14 mouse cellular contexts compared by ENCODE assay signal in genomic region chr11:70594253-70594989, GRCm38 (mm10). TPM values are rescaled to one million over a fixed set of nuclear protein-coding genes. Genes with fewer than 3 reads are reported as not detected.
DNase-seq lines count a peak whose midpoint lies in the region; ATAC-seq and TF ChIP-seq lines count a peak whose summit lies in the region.
"Had no signal": no experiment of that assay in that cellular context is flagged by ENCODE, and none has a peak within 500 bp of the region (broad histone marks: within the 10 kb centered on the region; RNA-seq: fewer than 3 reads in every experiment).

No protein-coding gene starts in this region.

- no peak for TF ChIP-seq EP300 in liver, postnatal 0 days (IDR thresholded peaks at IDR 0.05; ENCODE audit: low read depth)

- DNase-seq in adrenal gland, adult (ENCODE audit: inconsistent age in 2 of 2, low spot score in 1 of 2): peak; percentile 39 to 67
- DNase-seq in adrenal gland, adult 18-20 months (ENCODE audit: low spot score in 2 of 2): no peak
- no peak for DNase-seq in liver, postnatal 0 days
- DNase-seq in left cerebral cortex, adult 11 months (ENCODE audit: low spot score): no peak
- no peak for DNase-seq in cerebellum, postnatal 4 days (ENCODE audit: low spot score in 2 of 2)
- DNase-seq: cerebellum, adult 9-11 months; spleen, adult 18-20 months had no signal

- H3K27ac ChIP-seq in liver, postnatal 0 days (ENCODE audit: low read depth): peak overlapping the region; percentile 57
- no peak overlapping the region for H3K27ac ChIP-seq in liver, embryonic 12.5 days
- peak overlapping the region; percentile 48; the same call in 1 of the 2 replicates for H3K27ac ChIP-seq in kidney, embryonic 16.5 days (ENCODE audit: low read length)
- 0 out of 2 replicates have a peak overlapping the region, but pooled peaks have one; percentile 56 for H3K27ac ChIP-seq in stomach, embryonic 16.5 days (ENCODE audit: low read length)
- H3K27ac ChIP-seq: limb, embryonic 15.5 days; neural tube, embryonic 12.5 days had no signal

- no peak overlapping the region for H3K9ac ChIP-seq in liver, postnatal 0 days (replicated peaks)
- no peak overlapping the region for H3K9ac ChIP-seq in liver, embryonic 12.5 days
- peak overlapping the region; percentile 25; the same call in 1 of the 2 replicates for H3K9ac ChIP-seq in kidney, embryonic 16.5 days (replicated peaks; ENCODE audit: low read length)
- H3K9ac ChIP-seq in stomach, embryonic 16.5 days (ENCODE audit: low read length): no peak overlapping the region
- H3K9ac ChIP-seq: limb, embryonic 15.5 days; neural tube, embryonic 12.5 days had no signal

- ATAC-seq in liver, postnatal 0 days: 0 out of 2 replicates have a peak, but pooled peaks have one; percentile 35
- ATAC-seq in liver, embryonic 12.5 days: no peak
- ATAC-seq in kidney, embryonic 16.5 days (ENCODE audit: low FRiP score, low TSS enrichment): no peak
- no peak for ATAC-seq in stomach, embryonic 16.5 days (ENCODE audit: insufficient read depth, low FRiP score)
- ATAC-seq: forebrain, embryonic 14.5 days; Patski had no signal

- H3K36me3 ChIP-seq in liver, postnatal 0 days (replicated peaks; ENCODE audit: insufficient read depth, low read length): 0 out of 2 replicates have a peak, but pooled peaks cover 7% of the 10 kb centered on the region
- peaks cover 29% of the 10 kb centered on the region for H3K36me3 ChIP-seq in liver, embryonic 12.5 days
- peaks cover 16% of the 10 kb centered on the region for H3K36me3 ChIP-seq in kidney, embryonic 16.5 days (ENCODE audit: insufficient read depth, low read length)
- 0 out of 2 replicates have a peak, but pooled peaks cover 2% of the 10 kb centered on the region for H3K36me3 ChIP-seq in stomach, embryonic 16.5 days (ENCODE audit: control insufficient read depth, insufficient read depth, low read length)

- TF ChIP-seq CTCF in liver, postnatal 0 days (IDR thresholded peaks at IDR 0.05; ENCODE audit: low read depth): no peak

- H3K4me1 ChIP-seq in liver, postnatal 0 days (ENCODE audit: insufficient read depth): peaks cover 24% of the 10 kb centered on the region
- H3K4me1 ChIP-seq in liver, embryonic 12.5 days: peaks cover 55% of the 10 kb centered on the region
- H3K4me1 ChIP-seq in kidney, embryonic 16.5 days (ENCODE audit: insufficient read depth, low read length): peaks cover 20% of the 10 kb centered on the region
- 0 out of 2 replicates have a peak, but pooled peaks cover 8% of the 10 kb centered on the region for H3K4me1 ChIP-seq in stomach, embryonic 16.5 days (ENCODE audit: control insufficient read depth, insufficient read depth, low read length)

- no peaks in the 10 kb centered on the region for H3K9me3 ChIP-seq in liver, postnatal 0 days (ENCODE audit: low read length)
- H3K9me3 ChIP-seq in liver, embryonic 12.5 days (replicated peaks): no peaks in the 10 kb centered on the region
- H3K9me3 ChIP-seq in kidney, embryonic 16.5 days (ENCODE audit: low read length): no peaks in the 10 kb centered on the region
- H3K9me3 ChIP-seq in stomach, embryonic 16.5 days (replicated peaks; ENCODE audit: control insufficient read depth, low read length): no peaks in the 10 kb centered on the region
- H3K9me3 ChIP-seq: limb, embryonic 15.5 days; neural tube, embryonic 12.5 days had no signal

- no peak overlapping the region for H3K4me3 ChIP-seq in liver, postnatal 0 days (ENCODE audit: low read depth, low read length)
- H3K4me3 ChIP-seq in liver, embryonic 12.5 days: no peak overlapping the region
- no peak overlapping the region for H3K4me3 ChIP-seq in kidney, embryonic 16.5 days (ENCODE audit: low read length)
- H3K4me3 ChIP-seq in stomach, embryonic 16.5 days (replicated peaks; ENCODE audit: low read length): no peak overlapping the region
- H3K4me3 ChIP-seq: limb, embryonic 15.5 days; neural tube, embryonic 12.5 days had no signal

- 60% methylated on average over 15 of the region's 15 CpGs for WGBS in liver, postnatal 0 days (ENCODE audit: insufficient replicate concordance)
- 57% methylated on average over 15 of the region's 15 CpGs for WGBS in liver, embryonic 12.5 days (ENCODE audit: insufficient replicate concordance)
- 68% methylated on average over 15 of the region's 15 CpGs for WGBS in kidney, embryonic 16.5 days
- 81% methylated on average over 15 of the region's 15 CpGs for WGBS in stomach, embryonic 16.5 days

- H3K27me3 ChIP-seq in liver, postnatal 0 days (ENCODE audit: insufficient read depth, low read length): no peaks in the 10 kb centered on the region
- H3K27me3 ChIP-seq in liver, embryonic 12.5 days (replicated peaks): no peaks in the 10 kb centered on the region
- H3K27me3 ChIP-seq in kidney, embryonic 16.5 days (ENCODE audit: insufficient read depth, low read length): no peaks in the 10 kb centered on the region
- H3K27me3 ChIP-seq in stomach, embryonic 16.5 days (ENCODE audit: control insufficient read depth, insufficient read depth, low read length): no peaks in the 10 kb centered on the region
- H3K27me3 ChIP-seq: limb, embryonic 15.5 days; neural tube, embryonic 12.5 days; Patski had no signal

- H3K4me2 ChIP-seq in liver, postnatal 0 days (ENCODE audit: low read depth, low read length): no peak overlapping the region
- H3K4me2 ChIP-seq in liver, embryonic 12.5 days: no peak overlapping the region
- no peak overlapping the region; the same call in 1 of the 2 replicates for H3K4me2 ChIP-seq in kidney, embryonic 16.5 days (replicated peaks; ENCODE audit: low read depth, low read length)
- no peak overlapping the region for H3K4me2 ChIP-seq in stomach, embryonic 16.5 days (ENCODE audit: low read depth, low read length)
- H3K4me2 ChIP-seq: limb, embryonic 15.5 days; neural tube, embryonic 12.5 days had no signal

RNA-seq across cellular contexts. Expression of gene 4930544D05Rik, which starts 21.2 kb away (rescaled TPM):
- total RNA-seq in adrenal gland, adult 18-20 months (2021): not detected
- polyA plus RNA-seq in liver, postnatal 0 days (2015; fragmentation: Nextera tagmentation; extraction: Ambion mirVana): not detected in 2 replicates
- polyA plus RNA-seq in liver, embryonic 12.5 days (2016; fragmentation: Nextera tagmentation; extraction: Ambion mirVana): not detected in 2 replicates
- not detected in 2 replicates for polyA plus RNA-seq in kidney, embryonic 16.5 days (2015; fragmentation: Nextera tagmentation; extraction: Ambion mirVana)
- polyA plus RNA-seq in stomach, embryonic 16.5 days (2015; fragmentation: Nextera tagmentation; extraction: Ambion mirVana): not detected in 2 replicates
- polyA plus RNA-seq: forebrain, embryonic 14.5 days; limb, embryonic 15.5 days; neural tube, embryonic 12.5 days; Patski had no signal

RNA-seq across cellular contexts. Expression of gene Chrne, which starts 24.6 kb away (rescaled TPM):
- total RNA-seq in adrenal gland, adult 18-20 months (2021): under 1 TPM in 1 of 2 experiments, not detected in 1; 0.38 TPM
- polyA plus RNA-seq in liver, postnatal 0 days (2015; fragmentation: Nextera tagmentation; extraction: Ambion mirVana): 0.19 TPM in 1 of 2 replicates, not detected in the other
- not detected in 2 replicates for polyA plus RNA-seq in liver, embryonic 12.5 days (2016; fragmentation: Nextera tagmentation; extraction: Ambion mirVana)
- 0.19 TPM in 1 of 2 replicates, not detected in the other for polyA plus RNA-seq in kidney, embryonic 16.5 days (2015; fragmentation: Nextera tagmentation; extraction: Ambion mirVana)
- polyA plus RNA-seq in stomach, embryonic 16.5 days (2015; fragmentation: Nextera tagmentation; extraction: Ambion mirVana): 0.37 TPM in 1 of 2 replicates, not detected in the other
- polyA plus RNA-seq: forebrain, embryonic 14.5 days; limb, embryonic 15.5 days; neural tube, embryonic 12.5 days; Patski had no signal

RNA-seq across cellular contexts. Expression of gene Mink1, which starts 31.7 kb away (rescaled TPM):
- total RNA-seq in adrenal gland, adult 18-20 months (2021): 10 to 100 TPM; 45.8 to 49.6 TPM
- 3.7 and 3.9 TPM in 2 replicates for polyA plus RNA-seq in liver, postnatal 0 days (2015; fragmentation: Nextera tagmentation; extraction: Ambion mirVana)
- polyA plus RNA-seq in liver, embryonic 12.5 days (2016; fragmentation: Nextera tagmentation; extraction: Ambion mirVana): 8.3 and 8.7 TPM in 2 replicates
- 15.9 and 17.4 TPM in 2 replicates for polyA plus RNA-seq in kidney, embryonic 16.5 days (2015; fragmentation: Nextera tagmentation; extraction: Ambion mirVana)
- polyA plus RNA-seq in stomach, embryonic 16.5 days (2015; fragmentation: Nextera tagmentation; extraction: Ambion mirVana): 12.5 and 13.0 TPM in 2 replicates

RNA-seq across cellular contexts. Expression of gene Gp1ba, which starts 44.5 kb away (rescaled TPM):
- under 1 TPM in 1 of 2 experiments, not detected in 1; 0.22 TPM for total RNA-seq in adrenal gland, adult 18-20 months (2021)
- polyA plus RNA-seq in liver, postnatal 0 days (2015; fragmentation: Nextera tagmentation; extraction: Ambion mirVana): 3.5 and 4.1 TPM in 2 replicates
- 5.5 and 5.6 TPM in 2 replicates for polyA plus RNA-seq in liver, embryonic 12.5 days (2016; fragmentation: Nextera tagmentation; extraction: Ambion mirVana)
- polyA plus RNA-seq in kidney, embryonic 16.5 days (2015; fragmentation: Nextera tagmentation; extraction: Ambion mirVana): 0.11 and 0.21 TPM in 2 replicates
- 0.16 and 0.19 TPM in 2 replicates for polyA plus RNA-seq in stomach, embryonic 16.5 days (2015; fragmentation: Nextera tagmentation; extraction: Ambion mirVana)

RNA-seq across cellular contexts. Expression of gene Rnf167, which starts 52.6 kb away (rescaled TPM):
- 10 to 100 TPM; 72.6 to 80.7 TPM for total RNA-seq in adrenal gland, adult 18-20 months (2021)
- polyA plus RNA-seq in liver, postnatal 0 days (2015; fragmentation: Nextera tagmentation; extraction: Ambion mirVana): 54.8 and 55.3 TPM in 2 replicates
- 73.6 and 86.1 TPM in 2 replicates for polyA plus RNA-seq in liver, embryonic 12.5 days (2016; fragmentation: Nextera tagmentation; extraction: Ambion mirVana)
- polyA plus RNA-seq in kidney, embryonic 16.5 days (2015; fragmentation: Nextera tagmentation; extraction: Ambion mirVana): 130 and 137 TPM in 2 replicates
- 104 and 111 TPM in 2 replicates for polyA plus RNA-seq in stomach, embryonic 16.5 days (2015; fragmentation: Nextera tagmentation; extraction: Ambion mirVana)

Comparison
In these comparisons a context has a peak if more than half of its experiments do, and no peak if none do; other contexts are left out.
1. DNase-seq: peak in adrenal gland, adult (2 of 2); none in adrenal gland, adult 18-20 months (0 of 2), liver, postnatal 0 days (single experiment), left cerebral cortex, adult 11 months (single experiment) and cerebellum, postnatal 4 days (0 of 2).